Mouse (Mus musculus) CH12.LX (cell line): Measurements from ENCODE around the gene Fgd6. TPM values are rescaled to one million over a fixed set of nuclear protein-coding genes. Genes with fewer than 3 reads are reported as not detected.

Experiments
- DNase-seq: peaks from one replicate; pipeline ENCODE4 v3.0.0-alpha.2; 2013; ENCODE audit errors: extremely low read depth
- H3K27ac ChIP-seq: 2 replicates; pipeline ENCODE4 v1.5.1; 2012; ENCODE audit warnings: low read depth, mild to moderate bottlenecking, control low read depth, moderate library complexity; ENCODE audit not compliant: insufficient read depth
- H3K27me3 ChIP-seq: replicated peaks from 2 replicates; pipeline ENCODE3; 2012; ENCODE audit warnings: inconsistent platforms
- H3K36me3 ChIP-seq, 2 experiments: replicated peaks in 1 of 2; 2 replicates each; pipeline versions ENCODE3 to v1.6.1; 2012; ENCODE audit warnings: inconsistent platforms in 1 of 2, low read length in 1 of 2, mild to moderate bottlenecking in 1 of 2, mixed read lengths in 1 of 2, moderate library complexity in 1 of 2; ENCODE audit not compliant: control insufficient read depth in 1 of 2, insufficient read depth in 1 of 2
- H3K4me1 ChIP-seq, 2 experiments: 2 replicates each; pipeline ENCODE4 v1.6.1; 2012; ENCODE audit warnings: inconsistent platforms in 1 of 2, moderate library complexity in 1 of 2; ENCODE audit not compliant: insufficient read depth in 2 of 2, control insufficient read depth in 1 of 2
- H3K4me2 ChIP-seq: 2 replicates; pipeline ENCODE4 v1.6.1; 2012; ENCODE audit warnings: low read depth, mild to moderate bottlenecking, control low read depth; ENCODE audit not compliant: poor library complexity, insufficient read depth, severe bottlenecking
- H3K4me3 ChIP-seq, 3 experiments: fragments of 150-350 bp in 1 of 3; sonication (generic) in 1 of 3; replicated peaks in 1 of 3; 2 replicates each; pipeline versions ENCODE3 to v1.5.1; 2011 to 2012; ENCODE audit warnings: low read depth in 2 of 3, low read length in 2 of 3, mild to moderate bottlenecking in 2 of 3, moderate library complexity in 2 of 3, control low read depth in 1 of 3, improper control_type of control experiment in 1 of 3, inconsistent platforms in 1 of 3, mixed read lengths in 1 of 3; ENCODE audit not compliant: poor library complexity in 1 of 3
- H3K79me2 ChIP-seq: replicated peaks from 2 replicates; pipeline ENCODE4 v1.6.1; 2012; ENCODE audit warnings: mild to moderate bottlenecking, moderate library complexity; ENCODE audit not compliant: control insufficient read depth, poor library complexity, insufficient read depth, severe bottlenecking; ENCODE audit errors: extremely low read depth
- H3K9ac ChIP-seq: 2 replicates; pipeline ENCODE4 v1.6.1; 2012; ENCODE audit warnings: low read depth, mild to moderate bottlenecking, control low read depth, moderate library complexity; ENCODE audit not compliant: insufficient read depth
- H3K9me3 ChIP-seq: replicated peaks from 2 replicates; pipeline ENCODE3; 2012; ENCODE audit warnings: low read length, inconsistent platforms, mixed read lengths
- CHD1 ChIP-seq: IDR thresholded peaks from 2 replicates; pipeline ENCODE4 v1.6.1; 2012; ENCODE audit warnings: low read depth, low read length, improper control_type of control experiment, inconsistent platforms
- CHD2 ChIP-seq: IDR thresholded peaks from 2 replicates; pipeline ENCODE4 v1.6.1; 2011; ENCODE audit warnings: low read length, improper control_type of control experiment
- CTCF ChIP-seq, 2 experiments: IDR thresholded peaks in 1 of 2; conservative IDR thresholded peaks in 1 of 2; 2 replicates each; pipeline ENCODE4 v1.5.1; 2011 to 2012; ENCODE audit warnings: low read depth in 2 of 2, low read length in 2 of 2, improper control_type of control experiment in 1 of 2, inconsistent platforms in 1 of 2, mild to moderate bottlenecking in 1 of 2, moderate library complexity in 1 of 2
- ELF1 ChIP-seq: IDR thresholded peaks from 2 replicates; pipeline ENCODE4 v1.6.1; 2014; ENCODE audit warnings: low read depth, mild to moderate bottlenecking, inconsistent platforms, low read length, improper control_type of control experiment
- ETS1 ChIP-seq: conservative IDR thresholded peaks from 2 replicates; pipeline ENCODE4 v1.6.1; 2012; ENCODE audit warnings: low read depth, mild to moderate bottlenecking, inconsistent platforms, low read length, improper control_type of control experiment, moderate library complexity
- IRF4 ChIP-seq: IDR thresholded peaks from 2 replicates; pipeline ENCODE4 v1.6.1; 2014; ENCODE audit warnings: low read depth, mild to moderate bottlenecking, inconsistent platforms, low read length, improper control_type of control experiment
- JUN ChIP-seq: IDR thresholded peaks from 2 replicates; pipeline ENCODE4 v1.6.1; 2011; ENCODE audit warnings: low read depth, mild to moderate bottlenecking, low read length, improper control_type of control experiment, moderate library complexity; ENCODE audit not compliant: insufficient read depth
- JUND ChIP-seq: conservative IDR thresholded peaks from 2 replicates; pipeline ENCODE4 v1.6.1; 2011; ENCODE audit warnings: low read depth, low read length, improper control_type of control experiment
- KAT2A ChIP-seq: IDR thresholded peaks from 2 replicates; pipeline ENCODE4 v1.6.1; 2012; ENCODE audit warnings: low read length, improper control_type of control experiment, inconsistent platforms; ENCODE audit not compliant: insufficient replicate concordance
- MAFK ChIP-seq: IDR thresholded peaks from 2 replicates; pipeline ENCODE4 v1.6.1; 2011; ENCODE audit warnings: low read length, improper control_type of control experiment; ENCODE audit not compliant: insufficient replicate concordance
- MAX ChIP-seq: IDR thresholded peaks from 2 replicates; pipeline ENCODE4 v1.6.1; 2011; ENCODE audit warnings: low read length, improper control_type of control experiment
- MAZ ChIP-seq: IDR thresholded peaks from 2 replicates; pipeline ENCODE4 v1.6.1; 2012; ENCODE audit warnings: low read depth, mild to moderate bottlenecking, inconsistent platforms, low read length, improper control_type of control experiment, moderate library complexity
- MEF2A ChIP-seq: IDR thresholded peaks from 2 replicates; pipeline ENCODE4 v1.6.1; 2014; ENCODE audit warnings: low read depth, mild to moderate bottlenecking, inconsistent platforms, low read length, improper control_type of control experiment, borderline replicate concordance
- MXI1 ChIP-seq: IDR thresholded peaks from 2 replicates; pipeline ENCODE4 v1.6.1; 2011; ENCODE audit warnings: mild to moderate bottlenecking, low read depth, low read length, improper control_type of control experiment
- MYC ChIP-seq: IDR thresholded peaks from 2 replicates; pipeline ENCODE4 v1.6.1; 2011; ENCODE audit warnings: low read depth, mild to moderate bottlenecking, improper control_type of control experiment, low read length
- NRF1 ChIP-seq: IDR thresholded peaks from 2 replicates; pipeline ENCODE4 v1.6.1; 2014; ENCODE audit warnings: low read depth, mild to moderate bottlenecking, inconsistent platforms, low read length, improper control_type of control experiment, moderate library complexity
- POLR2A ChIP-seq: IDR thresholded peaks from 2 replicates; pipeline ENCODE4 v1.6.1; 2011; ENCODE audit warnings: low read depth, mild to moderate bottlenecking, improper control_type of control experiment, low read length
- POLR2AphosphoS2 ChIP-seq: IDR thresholded peaks from 2 replicates; pipeline ENCODE4 v1.6.1; 2011; ENCODE audit warnings: low read depth, low read length, improper control_type of control experiment
- UBTF ChIP-seq: IDR thresholded peaks from 2 replicates; pipeline ENCODE4 v1.6.1; 2012; ENCODE audit warnings: low read depth, mild to moderate bottlenecking, inconsistent platforms, low read length, improper control_type of control experiment, moderate library complexity
- ZC3H11A ChIP-seq: IDR thresholded peaks from 2 replicates; pipeline ENCODE4 v1.6.1; 2012; ENCODE audit warnings: low read depth, mild to moderate bottlenecking, inconsistent platforms, low read length, improper control_type of control experiment
- ZMIZ1 ChIP-seq: IDR thresholded peaks from 2 replicates; pipeline ENCODE4 v1.6.1; 2012; ENCODE audit warnings: low read depth, mild to moderate bottlenecking, inconsistent platforms, low read length, improper control_type of control experiment
- dilution Hi-C: fragments of 300-500 bp; cut with MboI; formaldehyde crosslinking; loops from 2 replicates; pipeline ENCODE4 v1.14.3; 2020; ENCODE audit warnings: low sequenced_read_pairs; ENCODE audit not compliant: extremely low pct_unique_long_range_greater_than_20kb, extremely low pct_ligation_motif_present
- in situ Hi-C: fragments of 300-500 bp; cut with MboI; formaldehyde crosslinking; loops from 3 replicates; pipeline ENCODE4 v1.14.3; 2019; ENCODE audit warnings: low sequenced_read_pairs, low pct_ligation_motif_present, low pct_unique_long_range_greater_than_20kb, mixed read lengths
- polyA plus RNA-seq: library from polyadenylated mRNA; unstranded; fragments of >175 nt; gene quantifications from 2 replicates; pipeline ENCODE4 v1.2.1, GENCODE M21; 2012; ENCODE audit warnings: low read depth; ENCODE audit not compliant: insufficient read length
- total RNA-seq, 2 experiments: library from RNA; depleted of rRNA; stranded (reverse); fragments of 300-350 nt in 1 of 2; fragments of >200 nt in 1 of 2; gene quantifications; 2 replicates each; pipeline ENCODE4 v1.2.3; 2012 to 2014

Gene Fgd6
- total and polyA plus RNA-seq, 3 experiments: 3.3 to 7.2 (median 5.0) TPM

GRCm38 (mm10) chr10:94162031-94162430 lies 126.2 kb downstream of the Fgd6 start:
- Histone ChIP-seq H3K4me3 (no peak overlapping the region), H3K4me1 (no peaks in the 10 kb centered on the region), H3K36me3 (peaks cover 29 to 70% of the 10 kb centered on the region in 2 experiments), H3K27ac (no peak overlapping the region), H3K9ac (no peak overlapping the region), H3K79me2 (no peaks in the 10 kb centered on the region), H3K27me3 (no peaks in the 10 kb centered on the region), H3K4me2 (no peak overlapping the region), H3K9me3 (no peaks in the 10 kb centered on the region)
- dilution Hi-C loops: no loop called here
- TF ChIP-seq JUND: no peak
- TF ChIP-seq POLR2A: no peak
- no peak for TF ChIP-seq ELF1
- TF ChIP-seq JUN: no peak
- TF ChIP-seq CHD1: no peak
- no peak for TF ChIP-seq ZMIZ1
- no peak for TF ChIP-seq MEF2A
- TF ChIP-seq IRF4: no peak
- TF ChIP-seq POLR2AphosphoS2: no peak
- TF ChIP-seq MXI1: no peak
- TF ChIP-seq UBTF: no peak
- no peak for TF ChIP-seq KAT2A
- no peak for TF ChIP-seq CHD2
- TF ChIP-seq MYC: no peak
- TF ChIP-seq ZC3H11A: no peak
- no peak for TF ChIP-seq MAZ
- TF ChIP-seq MAX: no peak
- no peak for TF ChIP-seq MAFK
- TF ChIP-seq NRF1: no peak
- no peak for TF ChIP-seq CTCF (conservative IDR thresholded peaks at IDR 0.05 in 1 of 2, IDR thresholded peaks at IDR 0.05 in 1 of 2; ENCODE audit: low read depth in 2 of 2, low read length in 2 of 2)
- in situ Hi-C loops: no loop called here
- no peak for DNase-seq

GRCm38 (mm10) chr10:94164104-94164845 lies 128.5 kb downstream of the Fgd6 start:
- dilution Hi-C loops (no loop called here), in situ Hi-C loops (no loop called here)
- DNase-seq: no peak
- Histone ChIP-seq H3K27me3 (no peaks in the 10 kb centered on the region), H3K4me3 (no peak overlapping the region), H3K4me2 (no peak overlapping the region), H3K4me1 (no peaks in the 10 kb centered on the region), H3K9me3 (no peaks in the 10 kb centered on the region), H3K27ac (no peak overlapping the region), H3K9ac (no peak overlapping the region), H3K79me2 (no peaks in the 10 kb centered on the region), H3K36me3 (peaks cover 45 to 74% of the 10 kb centered on the region in 2 experiments)
- TF ChIP-seq MXI1 (no peak), ETS1 (no peak), NRF1 (no peak), POLR2AphosphoS2 (no peak)
